Mouse (Mus musculus) G1E-ER4 (cell line): ENCODE measurements around the gene Bmp6. TPM values are rescaled to one million over a fixed set of nuclear protein-coding genes. Genes with fewer than 3 reads are reported as not detected.

ENCODE experiments used
- GATA1 ChIP-seq: IDR thresholded peaks from one replicate; pipeline ENCODE4 v1.8.0; 2012; ENCODE audit warnings: low read length, inconsistent platforms
- polyA plus RNA-seq: library from polyadenylated mRNA; stranded (reverse); fragments of >175 nt; gene quantifications from 2 replicates; pipeline ENCODE4 v1.2.3, GENCODE M21; 2012

Bmp6 gene
- polyA plus RNA-seq, 1 experiment = not detected

DNA sequence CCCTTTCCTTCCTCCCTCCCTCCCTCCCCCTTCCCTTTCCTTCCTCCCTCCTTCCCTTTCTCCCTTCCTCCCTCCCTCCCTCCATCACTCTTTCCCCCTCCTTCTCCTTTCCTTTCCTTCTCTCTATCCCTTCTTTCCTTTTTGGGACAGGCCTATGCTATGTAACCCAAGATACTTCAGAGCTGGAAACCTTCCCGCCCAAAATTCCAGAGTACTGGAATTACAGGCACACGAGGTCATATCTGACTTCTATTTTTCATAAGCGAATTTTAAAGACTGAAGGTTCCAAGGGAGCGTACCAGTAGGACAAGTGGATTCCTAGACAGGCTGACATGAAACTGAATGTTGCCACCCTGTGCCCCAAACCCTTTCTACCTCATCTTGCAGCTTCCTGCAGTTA lies 4.1 kb downstream of the Bmp6 start:
- TF ChIP-seq GATA1 = no peak

- no peak for TF ChIP-seq GATA1
Observed at GRCm38 (mm10) chr13:38349818-38350217, 4.9 kb downstream of the Bmp6 start.

- no peak for TF ChIP-seq GATA1
Observed at GRCm38 (mm10) chr13:38351996-38352395, 7.1 kb downstream of the Bmp6 start.

DNA sequence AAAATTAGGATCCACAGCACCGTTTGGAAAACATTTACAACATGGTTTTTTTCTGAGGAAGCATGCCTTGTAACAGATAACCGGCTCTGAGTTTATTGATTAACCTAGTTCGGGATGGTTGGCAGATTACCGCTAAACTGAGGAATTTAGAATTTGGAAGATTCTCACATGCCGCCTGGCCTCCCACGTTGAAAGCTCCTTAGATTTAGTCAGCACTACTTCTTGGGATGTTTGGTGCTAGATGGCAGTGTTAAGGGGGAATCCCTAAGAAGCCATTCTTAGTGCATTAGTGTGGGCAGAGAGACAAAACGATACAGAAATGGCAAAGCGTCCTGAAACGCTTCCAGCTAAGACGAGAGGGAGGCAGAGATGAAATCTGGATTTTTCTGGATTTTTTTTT lies 8.1 kb downstream of the Bmp6 start:
- no peak for TF ChIP-seq GATA1

DNA sequence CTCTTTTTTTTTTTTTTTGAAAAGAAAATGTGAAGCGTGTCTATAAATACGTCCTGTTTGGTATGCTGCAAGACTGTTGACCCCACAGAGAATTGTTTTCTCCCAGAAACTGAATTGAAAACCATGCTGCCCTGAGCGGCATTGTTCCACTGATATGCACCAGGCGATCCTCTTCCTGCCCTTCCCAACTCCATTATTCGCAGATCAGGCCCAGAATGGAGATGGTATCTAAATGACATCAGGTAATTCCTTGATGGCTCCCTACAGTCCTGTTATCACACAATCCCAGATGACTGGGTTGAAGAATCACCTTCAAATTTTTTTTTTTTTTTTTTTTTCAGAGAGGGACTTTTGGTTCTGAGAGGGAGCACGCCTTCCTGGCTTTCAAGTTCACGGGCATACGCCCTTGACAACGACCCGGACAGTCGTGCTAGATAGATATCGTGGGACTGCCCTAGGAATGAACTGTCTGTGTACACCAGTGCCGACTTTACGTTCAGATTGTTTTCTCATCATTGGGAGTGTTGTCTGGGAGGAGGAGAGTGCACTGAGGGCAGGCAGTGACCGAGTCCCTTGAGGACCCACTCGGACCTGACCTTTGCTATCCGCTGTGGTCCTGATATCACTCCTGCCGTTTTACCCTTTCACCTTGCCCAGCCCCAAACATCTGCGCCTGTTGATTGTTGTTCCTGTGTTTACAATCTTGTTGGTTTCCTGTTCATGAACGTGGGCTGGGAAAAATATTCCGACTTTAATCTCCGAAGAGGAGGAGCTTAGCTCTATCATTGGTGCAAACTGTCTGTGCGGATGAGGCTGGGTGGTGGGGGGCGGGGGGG lies 8.7 kb downstream of the Bmp6 start:
- TF ChIP-seq GATA1 = no peak

DNA sequence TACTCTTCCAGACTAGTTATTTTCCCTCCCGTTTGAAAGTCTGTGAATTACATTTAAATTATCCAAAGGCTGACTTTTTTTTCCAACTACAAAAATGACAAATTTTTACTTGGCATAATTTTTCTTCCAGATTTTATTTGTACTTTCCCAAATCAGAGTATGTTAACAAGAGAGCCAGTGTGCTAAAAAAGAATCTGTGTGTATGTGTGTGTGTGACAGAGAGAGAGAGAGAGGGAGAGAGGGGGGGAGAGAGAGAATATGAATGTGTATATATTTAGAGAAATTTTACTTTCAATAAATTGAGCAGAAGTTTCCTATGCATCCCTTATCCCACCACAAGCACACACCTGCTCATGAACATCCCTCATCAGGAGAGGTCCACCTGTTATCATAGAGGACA lies 9.4 kb downstream of the Bmp6 start:
- TF ChIP-seq GATA1 = no peak

DNA sequence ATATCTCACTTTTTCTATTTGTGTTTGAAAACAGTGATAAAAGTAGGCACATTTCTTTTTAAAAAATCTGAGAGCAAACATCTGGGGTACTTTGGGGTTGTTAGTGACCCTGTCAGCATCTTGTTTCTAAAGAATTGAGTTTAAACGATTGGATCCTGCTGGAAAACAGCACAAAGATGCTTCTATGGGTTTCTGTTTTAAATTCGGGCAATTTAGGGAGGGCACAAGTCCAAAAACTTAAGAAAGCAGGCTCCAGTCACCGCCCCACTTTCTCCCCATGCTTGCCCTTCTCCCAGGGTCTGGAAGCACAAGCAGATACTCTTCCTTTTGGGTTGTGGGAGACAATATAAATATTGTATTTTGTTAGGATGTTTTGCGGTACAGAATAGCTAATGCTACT lies 14.1 kb downstream of the Bmp6 start:
- no peak for TF ChIP-seq GATA1

- no peak for TF ChIP-seq GATA1
Observed at GRCm38 (mm10) chr13:38362751-38363150, 17.8 kb downstream of the Bmp6 start.

DNA sequence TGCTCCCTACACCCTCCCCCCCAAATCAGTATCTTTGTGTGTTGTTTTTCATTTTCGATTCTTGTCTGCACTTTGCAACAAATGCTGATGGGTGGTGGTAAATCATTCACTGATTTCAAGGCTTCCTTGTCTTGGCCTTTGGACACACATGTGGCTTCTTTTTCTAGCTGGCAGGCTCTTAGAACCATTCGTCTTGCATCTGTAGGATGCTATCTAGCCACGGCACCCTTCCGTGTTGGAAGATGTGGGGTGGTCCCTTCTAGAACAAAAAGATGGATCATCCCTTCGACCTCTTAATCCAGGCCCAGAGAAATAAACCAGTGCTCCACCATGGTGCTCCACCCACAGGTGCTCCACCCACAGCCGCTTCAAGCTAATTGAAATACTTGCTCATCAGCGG lies 19.0 kb downstream of the Bmp6 start:
- no peak for TF ChIP-seq GATA1

- TF ChIP-seq GATA1 = no peak
Observed at GRCm38 (mm10) chr13:38369624-38370023, 24.7 kb downstream of the Bmp6 start.

GRCm38 (mm10) chr13:38376071-38376470 lies 31.2 kb downstream of the Bmp6 start:
- no peak for TF ChIP-seq GATA1

DNA sequence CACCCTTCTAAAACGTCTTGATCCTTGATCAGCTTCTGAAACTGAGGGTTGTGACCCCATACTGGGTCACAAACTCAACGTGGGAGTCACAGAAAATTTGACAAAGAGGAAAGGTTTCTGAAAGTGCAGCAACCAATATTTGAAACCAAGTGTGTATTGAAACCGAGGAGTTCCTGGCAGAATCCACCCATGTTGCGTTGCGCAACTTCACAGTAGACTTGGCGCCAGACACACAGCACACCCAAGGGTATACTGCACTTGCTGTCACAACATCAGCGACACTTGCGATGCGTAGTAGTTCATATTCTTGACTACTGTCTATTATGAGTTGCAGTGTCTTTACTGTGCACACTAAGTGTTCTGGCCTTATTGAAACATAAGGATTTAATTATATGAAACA lies 32.4 kb downstream of the Bmp6 start:
- TF ChIP-seq GATA1 = no peak

DNA sequence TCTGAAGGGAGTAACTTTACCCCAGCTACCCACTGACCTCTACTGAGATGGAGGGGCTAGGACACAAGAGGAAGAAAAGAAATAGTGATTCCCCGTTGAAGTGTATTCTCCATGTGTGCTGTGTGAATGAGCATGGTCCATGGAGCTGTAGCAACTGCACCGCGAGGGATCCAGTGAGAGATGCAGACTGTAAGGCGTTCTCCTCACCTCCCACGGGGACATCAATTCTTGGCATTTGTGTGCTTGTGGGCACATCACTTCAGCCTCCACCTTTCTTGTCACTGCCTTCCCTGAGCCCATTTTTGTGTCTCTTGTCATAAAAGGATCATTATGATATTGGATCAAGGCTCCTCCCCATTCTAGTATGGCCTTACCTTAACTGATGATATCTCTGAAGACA lies 34.9 kb downstream of the Bmp6 start:
- no peak for TF ChIP-seq GATA1

GRCm38 (mm10) chr13:38386035-38386559 lies 41.2 kb downstream of the Bmp6 start:
- no peak for TF ChIP-seq GATA1

GRCm38 (mm10) chr13:38387453-38388040 lies 42.6 kb downstream of the Bmp6 start:
- no peak for TF ChIP-seq GATA1

GRCm38 (mm10) chr13:38393444-38393843 lies 48.5 kb downstream of the Bmp6 start:
- no peak for TF ChIP-seq GATA1

- no peak for TF ChIP-seq GATA1
Observed at GRCm38 (mm10) chr13:38395026-38395425, 50.1 kb downstream of the Bmp6 start.

DNA sequence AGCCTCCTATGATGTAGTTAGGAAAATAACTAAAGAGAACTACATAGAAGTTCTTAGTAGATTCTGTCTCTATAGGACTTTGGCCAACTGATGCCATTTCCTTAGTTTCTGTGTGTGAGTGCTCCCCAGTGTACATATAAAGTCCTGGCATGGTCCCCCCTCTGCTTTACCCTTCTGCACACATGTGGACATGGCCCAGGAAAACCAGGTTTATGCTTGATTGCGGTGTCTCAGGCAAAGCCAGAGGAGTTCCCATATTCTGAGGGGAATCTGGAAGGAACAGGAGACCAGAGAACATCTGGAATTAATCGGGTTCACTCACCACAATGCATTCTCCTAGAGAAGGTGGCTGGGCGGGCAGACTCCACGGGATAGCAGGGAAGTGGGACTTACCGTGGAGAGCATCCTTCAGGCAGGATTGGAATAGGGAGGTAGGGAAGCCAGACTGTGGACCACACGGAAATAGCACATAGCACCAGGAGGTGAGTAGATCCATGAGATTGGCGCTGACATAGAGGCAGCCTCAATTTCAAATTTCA lies 52.2 kb downstream of the Bmp6 start:
- no peak for TF ChIP-seq GATA1
